Mouse (Mus musculus): ENCODE results near the gene Gnaq. TPM values are rescaled to one million over a fixed set of nuclear protein-coding genes. Genes with fewer than 3 reads are reported as not detected.

Gene Gnaq
- polyA plus RNA-seq, 1 experiment from 2014 or later = 48.4 TPM

DNA sequence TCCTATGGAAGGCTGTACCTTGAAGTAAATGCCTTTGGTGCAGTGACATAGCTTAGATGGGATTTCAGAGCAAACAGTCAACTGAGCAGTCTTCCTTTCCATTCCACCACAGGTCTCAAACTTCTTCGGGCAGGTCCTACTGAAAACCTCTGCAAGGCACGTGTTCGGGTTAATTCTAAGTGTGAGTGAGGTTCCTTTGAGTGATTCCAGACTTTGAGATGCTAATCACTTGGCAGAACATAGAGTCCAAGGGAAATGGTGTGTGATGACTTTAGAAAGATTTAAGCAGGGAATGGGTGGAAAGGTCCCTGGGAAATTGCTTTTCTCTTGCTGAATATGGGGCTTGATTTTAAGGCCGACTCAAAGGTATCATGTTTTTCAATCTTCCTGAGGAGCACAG lies 14.2 kb upstream of the Gnaq start:
- ATAC-seq (ENCODE audit: low FRiP score) (no peak), DNase-seq (ENCODE audit: low spot score) (no peak)
- H3K27me3 ChIP-seq (ENCODE audit: control insufficient read depth, insufficient read depth, low read length) = no peaks in the 10 kb centered on the region
- WGBS = 80% methylated on average over 4 of the region's 4 CpGs
- no peak overlapping the region for H3K9ac ChIP-seq
- no peak overlapping the region for H3K27ac ChIP-seq
- H3K9me3 ChIP-seq (ENCODE audit: control insufficient read depth, low read length) = no peaks in the 10 kb centered on the region
- no peaks in the 10 kb centered on the region for H3K4me1 ChIP-seq (replicated peaks; ENCODE audit: control insufficient read depth, insufficient read depth, low read length)
- H3K36me3 ChIP-seq (replicated peaks; ENCODE audit: control insufficient read depth, insufficient read depth) = no peaks in the 10 kb centered on the region
- H3K4me3 ChIP-seq (replicated peaks; ENCODE audit: low read length) = no peak overlapping the region
- H3K4me2 ChIP-seq (replicated peaks) = no peak overlapping the region

DNA sequence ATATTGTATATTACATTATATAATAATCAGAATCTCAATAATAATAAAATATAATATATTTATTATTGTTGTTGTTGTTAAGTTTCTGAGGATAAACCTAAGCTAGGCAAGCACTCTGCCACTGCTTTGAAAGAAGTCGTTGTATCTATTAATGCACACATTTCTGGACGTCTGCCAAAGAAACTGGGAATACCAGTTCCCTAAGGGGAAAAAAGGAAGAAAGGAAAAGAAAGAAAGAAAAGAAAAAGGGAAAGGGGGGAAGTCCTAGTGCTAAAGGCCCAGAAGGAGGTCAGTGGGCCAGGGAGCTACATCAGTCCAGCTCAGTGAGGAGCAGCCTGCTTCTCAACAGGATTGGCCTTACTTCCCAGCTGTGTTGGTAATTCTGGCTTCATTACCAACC lies 11.3 kb upstream of the Gnaq start:
- Histone ChIP-seq H3K9ac (no peak overlapping the region), H3K27me3 (ENCODE audit: control insufficient read depth, insufficient read depth, low read length) (no peaks in the 10 kb centered on the region), H3K4me3 (replicated peaks; ENCODE audit: low read length) (no peak overlapping the region), H3K36me3 (replicated peaks; ENCODE audit: control insufficient read depth, insufficient read depth) (no peaks in the 10 kb centered on the region), H3K4me1 (replicated peaks; ENCODE audit: control insufficient read depth, insufficient read depth, low read length) (no peaks in the 10 kb centered on the region), H3K27ac (no peak overlapping the region), H3K4me2 (replicated peaks) (no peak overlapping the region), H3K9me3 (ENCODE audit: control insufficient read depth, low read length) (no peaks in the 10 kb centered on the region)
- DNase-seq (ENCODE audit: low spot score) (no peak), ATAC-seq (ENCODE audit: low FRiP score) (no peak)
- 30% methylated on average over 2 of the region's 2 CpGs for WGBS

GRCm38 (mm10) chr19:16128715-16129114 lies 3.9 kb upstream of the Gnaq start:
- no peak overlapping the region for H3K4me3 ChIP-seq (replicated peaks; ENCODE audit: low read length)
- H3K9ac ChIP-seq = no peak overlapping the region
- H3K36me3 ChIP-seq (replicated peaks; ENCODE audit: control insufficient read depth, insufficient read depth) = no peaks in the 10 kb centered on the region
- no peak overlapping the region for H3K27ac ChIP-seq
- H3K27me3 ChIP-seq (ENCODE audit: control insufficient read depth, insufficient read depth, low read length) = no peaks in the 10 kb centered on the region
- peaks cover 4% of the 10 kb centered on the region; the same call in 1 of the 2 replicates for H3K4me1 ChIP-seq (replicated peaks; ENCODE audit: control insufficient read depth, insufficient read depth, low read length)
- no peak overlapping the region for H3K4me2 ChIP-seq (replicated peaks)
- DNase-seq (ENCODE audit: low spot score) (no peak), ATAC-seq (ENCODE audit: low FRiP score) (no peak)
- WGBS = 44% methylated on average over 5 of the region's 5 CpGs
- no peaks in the 10 kb centered on the region for H3K9me3 ChIP-seq (ENCODE audit: control insufficient read depth, low read length)

- Histone ChIP-seq H3K9ac (no peak overlapping the region), H3K4me3 (replicated peaks; ENCODE audit: low read length) (no peak overlapping the region), H3K4me1 (replicated peaks; ENCODE audit: control insufficient read depth, insufficient read depth, low read length) (peaks cover 4% of the 10 kb centered on the region; the same call in 1 of the 2 replicates), H3K27me3 (ENCODE audit: control insufficient read depth, insufficient read depth, low read length) (no peaks in the 10 kb centered on the region), H3K27ac (no peak overlapping the region), H3K36me3 (replicated peaks; ENCODE audit: control insufficient read depth, insufficient read depth) (no peaks in the 10 kb centered on the region), H3K9me3 (ENCODE audit: control insufficient read depth, low read length) (no peaks in the 10 kb centered on the region), H3K4me2 (replicated peaks) (no peak overlapping the region)
- ATAC-seq (ENCODE audit: low FRiP score) (no peak), DNase-seq (ENCODE audit: low spot score) (no peak)
- WGBS = 91% methylated on average over 2 of the region's 2 CpGs
Observed at GRCm38 (mm10) chr19:16129171-16129570, 3.5 kb upstream of the Gnaq start.

- Histone ChIP-seq H3K27me3 (ENCODE audit: control insufficient read depth, insufficient read depth, low read length) (no peaks in the 10 kb centered on the region), H3K36me3 (replicated peaks; ENCODE audit: control insufficient read depth, insufficient read depth) (no peaks in the 10 kb centered on the region), H3K27ac (no peak overlapping the region), H3K4me1 (replicated peaks; ENCODE audit: control insufficient read depth, insufficient read depth, low read length) (peaks cover 15% of the 10 kb centered on the region), H3K9me3 (ENCODE audit: control insufficient read depth, low read length) (no peaks in the 10 kb centered on the region), H3K9ac (no peak overlapping the region), H3K4me2 (replicated peaks) (no peak overlapping the region), H3K4me3 (replicated peaks; ENCODE audit: low read length) (no peak overlapping the region)
- WGBS = 75% methylated on average over 3 of the region's 3 CpGs
- DNase-seq (ENCODE audit: low spot score) (no peak), ATAC-seq (ENCODE audit: low FRiP score) (no peak)
Observed at GRCm38 (mm10) chr19:16130476-16130875, 2.2 kb upstream of the Gnaq start.

DNA sequence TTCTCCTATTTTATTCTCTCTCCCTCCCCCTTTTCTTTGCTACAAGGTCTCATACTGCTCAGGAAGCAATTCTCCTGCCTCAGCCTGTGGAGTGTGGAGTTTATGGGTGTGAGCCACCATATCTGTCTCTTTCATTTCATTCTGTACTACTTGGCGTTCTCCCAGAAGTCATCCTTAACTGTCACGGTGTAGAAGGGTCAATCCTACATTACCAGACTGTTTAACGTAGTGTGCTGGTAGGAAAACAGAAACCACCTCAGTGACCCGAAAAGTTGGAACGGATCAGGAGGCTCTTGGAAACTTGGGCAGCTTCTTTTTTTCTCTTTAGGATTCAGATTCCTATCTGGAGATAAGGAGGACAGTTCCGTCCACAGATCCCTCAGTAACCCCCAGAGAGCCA lies 800 bp upstream of the Gnaq start:
- H3K27me3 ChIP-seq (ENCODE audit: control insufficient read depth, insufficient read depth, low read length) = no peaks in the 10 kb centered on the region
- H3K36me3 ChIP-seq (replicated peaks; ENCODE audit: control insufficient read depth, insufficient read depth) = no peaks in the 10 kb centered on the region
- H3K4me2 ChIP-seq (replicated peaks) = peak overlapping the region; percentile 86
- H3K9ac ChIP-seq = peak overlapping the region; percentile 99
- H3K4me3 ChIP-seq (replicated peaks; ENCODE audit: low read length) = peak overlapping the region; percentile 94
- WGBS = 7% methylated on average over 6 of the region's 6 CpGs
- H3K27ac ChIP-seq = peak overlapping the region; percentile 100
- H3K4me1 ChIP-seq (replicated peaks; ENCODE audit: control insufficient read depth, insufficient read depth, low read length) = peaks cover 26% of the 10 kb centered on the region
- no peak for ATAC-seq (ENCODE audit: low FRiP score)
- H3K9me3 ChIP-seq (ENCODE audit: control insufficient read depth, low read length) = no peaks in the 10 kb centered on the region
- peak; percentile 37 for DNase-seq (ENCODE audit: low spot score)

DNA sequence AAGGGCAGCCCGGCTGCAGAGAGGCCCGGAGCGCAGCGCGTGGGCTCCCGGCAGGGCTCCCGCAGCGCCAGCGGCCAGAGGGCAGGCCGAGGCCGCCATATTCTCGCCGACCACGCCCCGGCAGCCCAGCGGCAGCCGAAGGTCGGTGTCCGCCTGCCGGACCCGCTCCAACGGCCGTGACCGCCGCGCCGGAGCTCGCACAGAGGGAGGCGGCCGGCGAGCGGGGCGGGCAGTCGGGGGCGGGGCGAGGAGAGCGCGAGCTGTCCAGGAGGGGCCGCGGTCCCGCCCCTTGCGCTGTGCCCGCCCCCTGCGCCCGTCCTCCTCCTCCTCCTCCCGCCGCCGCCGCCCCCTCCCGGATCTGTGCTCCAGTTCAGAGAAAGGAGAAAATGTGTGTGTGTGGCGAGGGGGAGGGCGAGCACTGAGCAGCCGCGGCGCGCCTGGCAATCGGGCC lies 266 bp upstream of the Gnaq start:
- no peaks in the 10 kb centered on the region for H3K36me3 ChIP-seq (replicated peaks; ENCODE audit: control insufficient read depth, insufficient read depth)
- H3K27me3 ChIP-seq (ENCODE audit: control insufficient read depth, insufficient read depth, low read length) = no peaks in the 10 kb centered on the region
- H3K4me2 ChIP-seq (replicated peaks) = peak overlapping the region; percentile 86
- peak overlapping the region; percentile 100 for H3K27ac ChIP-seq
- H3K9ac ChIP-seq = peak overlapping the region; percentile 99
- peak overlapping the region; percentile 94 for H3K4me3 ChIP-seq (replicated peaks; ENCODE audit: low read length)
- WGBS = under 1% methylated on average over 32 of the region's 57 CpGs
- H3K4me1 ChIP-seq (replicated peaks; ENCODE audit: control insufficient read depth, insufficient read depth, low read length) = peaks cover 32% of the 10 kb centered on the region
- H3K9me3 ChIP-seq (ENCODE audit: control insufficient read depth, low read length) = no peaks in the 10 kb centered on the region
- ATAC-seq (ENCODE audit: low FRiP score) = peak; percentile 92
- DNase-seq (ENCODE audit: low spot score) = peak; percentile 85

DNA sequence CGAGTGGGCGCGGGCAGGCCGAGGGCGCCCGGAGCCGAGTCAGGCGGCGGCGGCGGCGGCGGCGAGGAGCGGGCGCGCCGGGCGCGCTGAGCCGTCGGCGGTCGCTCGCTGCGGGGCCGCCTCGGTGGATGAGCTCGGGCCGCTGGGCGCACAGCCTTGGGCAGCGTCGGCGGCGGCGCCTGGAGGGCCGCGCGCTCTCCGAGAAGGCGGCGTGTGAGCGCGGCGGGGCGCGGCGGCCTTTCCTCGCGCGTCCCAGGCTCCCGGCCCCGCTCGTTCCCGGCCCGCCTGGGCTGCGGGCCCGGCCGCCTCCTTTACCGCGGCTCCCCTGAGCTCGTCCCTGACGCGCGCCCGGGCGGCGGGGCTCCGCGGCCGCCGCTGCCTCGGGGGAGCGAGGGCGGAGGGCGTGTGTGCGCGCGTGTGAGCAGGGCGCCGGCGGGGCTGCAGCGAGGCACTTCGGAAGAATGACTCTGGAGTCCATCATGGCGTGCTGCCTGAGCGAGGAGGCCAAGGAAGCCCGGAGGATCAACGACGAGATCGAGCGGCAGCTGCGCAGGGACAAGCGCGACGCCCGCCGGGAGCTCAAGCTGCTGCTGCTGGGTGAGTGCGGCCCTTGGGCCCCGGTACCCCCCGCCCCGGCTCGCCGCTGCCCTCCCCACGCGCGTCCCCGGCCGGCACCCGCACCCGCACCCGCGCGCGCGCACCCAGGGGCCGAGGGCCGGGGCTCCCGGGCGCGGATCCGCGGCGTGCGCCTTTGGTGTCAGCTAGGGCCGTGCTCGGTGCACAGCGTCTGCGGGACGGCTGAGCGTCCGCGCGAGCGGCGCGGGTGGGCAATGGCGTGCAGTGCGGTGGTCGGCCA lies 462 bp downstream of the Gnaq start:
- no peaks in the 10 kb centered on the region for H3K36me3 ChIP-seq (replicated peaks; ENCODE audit: control insufficient read depth, insufficient read depth)
- peak overlapping the region; percentile 86 for H3K4me2 ChIP-seq (replicated peaks)
- peak overlapping the region; percentile 94 for H3K4me3 ChIP-seq (replicated peaks; ENCODE audit: low read length)
- H3K27ac ChIP-seq = peak overlapping the region; percentile 100
- H3K4me1 ChIP-seq (replicated peaks; ENCODE audit: control insufficient read depth, insufficient read depth, low read length) = peaks cover 39% of the 10 kb centered on the region
- ATAC-seq (ENCODE audit: low FRiP score) (peak; percentile 68), DNase-seq (ENCODE audit: low spot score) (peak; percentile 73)
- H3K27me3 ChIP-seq (ENCODE audit: control insufficient read depth, insufficient read depth, low read length) = no peaks in the 10 kb centered on the region
- peak overlapping the region; percentile 99 for H3K9ac ChIP-seq
- no peaks in the 10 kb centered on the region for H3K9me3 ChIP-seq (ENCODE audit: control insufficient read depth, low read length)
- WGBS = under 1% methylated on average over 88 of the region's 139 CpGs

DNA sequence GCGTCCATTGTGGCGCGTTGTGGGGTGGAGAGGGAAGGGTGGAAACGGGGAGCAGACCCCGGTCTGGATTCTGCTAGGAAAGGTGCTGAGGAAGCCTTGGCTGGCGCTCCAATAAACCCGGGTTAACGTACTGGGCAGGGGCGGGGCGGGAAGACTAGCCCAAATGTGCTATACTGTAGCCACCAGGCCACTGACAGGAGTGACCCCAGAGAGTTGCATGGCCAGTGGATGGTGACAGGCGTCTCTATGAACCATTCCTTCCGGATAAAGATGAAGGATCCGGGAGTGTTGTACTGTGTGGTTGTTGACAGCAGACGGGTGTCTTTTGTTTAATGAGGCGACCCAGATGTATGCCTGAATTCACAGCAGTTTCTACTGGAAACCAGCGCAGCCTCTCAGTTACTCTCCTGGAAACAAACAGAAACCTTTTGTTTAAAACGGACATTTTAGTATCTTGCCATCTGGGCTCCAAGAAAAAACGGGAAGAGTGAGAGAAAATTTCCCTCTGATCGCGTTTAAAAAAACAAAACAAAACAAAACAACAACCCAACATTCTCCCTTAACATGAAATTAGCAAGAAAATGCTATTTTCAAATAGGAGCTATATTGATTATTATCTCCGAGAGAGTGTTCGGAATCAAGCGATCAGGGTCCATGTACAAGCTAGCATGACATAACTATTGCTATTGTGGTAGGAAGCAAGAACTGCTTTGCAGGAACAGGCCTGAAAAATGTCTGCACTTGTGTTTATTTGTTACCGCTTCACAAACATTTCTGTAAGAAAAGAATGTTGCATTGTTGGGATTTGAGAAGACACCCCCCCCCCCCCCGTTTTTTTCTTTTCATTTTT lies 1.3 kb downstream of the Gnaq start:
- Histone ChIP-seq H3K36me3 (replicated peaks; ENCODE audit: control insufficient read depth, insufficient read depth) (no peaks in the 10 kb centered on the region), H3K4me1 (replicated peaks; ENCODE audit: control insufficient read depth, insufficient read depth, low read length) (peaks cover 47% of the 10 kb centered on the region), H3K27me3 (ENCODE audit: control insufficient read depth, insufficient read depth, low read length) (no peaks in the 10 kb centered on the region), H3K9me3 (ENCODE audit: control insufficient read depth, low read length) (no peaks in the 10 kb centered on the region), H3K9ac (peak overlapping the region; percentile 99), H3K27ac (peak overlapping the region; percentile 100), H3K4me2 (replicated peaks) (peak overlapping the region; percentile 86), H3K4me3 (replicated peaks; ENCODE audit: low read length) (peak overlapping the region; percentile 94)
- DNase-seq (ENCODE audit: low spot score) = peak; percentile 53
- ATAC-seq (ENCODE audit: low FRiP score) = peak; percentile 39
- 7% methylated on average over 25 of the region's 25 CpGs for WGBS
